Mouse (Mus musculus) CH12.LX (cell line): Measurements from ENCODE around the gene Usp25. TPM values are rescaled to one million over a fixed set of nuclear protein-coding genes. Genes with fewer than 3 reads are reported as not detected.

ENCODE experiments used
- DNase-seq: peaks from one replicate; pipeline ENCODE4 v3.0.0-alpha.2; 2013; ENCODE audit errors: extremely low read depth
- H3K27ac ChIP-seq: 2 replicates; pipeline ENCODE4 v1.5.1; 2012; ENCODE audit warnings: low read depth, mild to moderate bottlenecking, control low read depth, moderate library complexity; ENCODE audit not compliant: insufficient read depth
- H3K27me3 ChIP-seq: replicated peaks from 2 replicates; pipeline ENCODE3; 2012; ENCODE audit warnings: inconsistent platforms
- H3K36me3 ChIP-seq, 2 experiments: replicated peaks in 1 of 2; 2 replicates each; pipeline versions ENCODE3 to v1.6.1; 2012; ENCODE audit warnings: inconsistent platforms in 1 of 2, low read length in 1 of 2, mild to moderate bottlenecking in 1 of 2, mixed read lengths in 1 of 2, moderate library complexity in 1 of 2; ENCODE audit not compliant: control insufficient read depth in 1 of 2, insufficient read depth in 1 of 2
- H3K4me1 ChIP-seq, 2 experiments: 2 replicates each; pipeline ENCODE4 v1.6.1; 2012; ENCODE audit warnings: inconsistent platforms in 1 of 2, moderate library complexity in 1 of 2; ENCODE audit not compliant: insufficient read depth in 2 of 2, control insufficient read depth in 1 of 2
- H3K4me2 ChIP-seq: 2 replicates; pipeline ENCODE4 v1.6.1; 2012; ENCODE audit warnings: low read depth, mild to moderate bottlenecking, control low read depth; ENCODE audit not compliant: poor library complexity, insufficient read depth, severe bottlenecking
- H3K4me3 ChIP-seq, 3 experiments: fragments of 150-350 bp in 1 of 3; sonication (generic) in 1 of 3; replicated peaks in 1 of 3; 2 replicates each; pipeline versions ENCODE3 to v1.5.1; 2011 to 2012; ENCODE audit warnings: low read depth in 2 of 3, low read length in 2 of 3, mild to moderate bottlenecking in 2 of 3, moderate library complexity in 2 of 3, control low read depth in 1 of 3, improper control_type of control experiment in 1 of 3, inconsistent platforms in 1 of 3, mixed read lengths in 1 of 3; ENCODE audit not compliant: poor library complexity in 1 of 3
- H3K79me2 ChIP-seq: replicated peaks from 2 replicates; pipeline ENCODE4 v1.6.1; 2012; ENCODE audit warnings: mild to moderate bottlenecking, moderate library complexity; ENCODE audit not compliant: control insufficient read depth, poor library complexity, insufficient read depth, severe bottlenecking; ENCODE audit errors: extremely low read depth
- H3K9ac ChIP-seq: 2 replicates; pipeline ENCODE4 v1.6.1; 2012; ENCODE audit warnings: low read depth, mild to moderate bottlenecking, control low read depth, moderate library complexity; ENCODE audit not compliant: insufficient read depth
- H3K9me3 ChIP-seq: replicated peaks from 2 replicates; pipeline ENCODE3; 2012; ENCODE audit warnings: low read length, inconsistent platforms, mixed read lengths
- BHLHE40 ChIP-seq: IDR thresholded peaks from 2 replicates; pipeline ENCODE4 v1.6.1; 2011; ENCODE audit warnings: mild to moderate bottlenecking, low read depth, low read length, improper control_type of control experiment
- CHD1 ChIP-seq: IDR thresholded peaks from 2 replicates; pipeline ENCODE4 v1.6.1; 2012; ENCODE audit warnings: low read depth, low read length, improper control_type of control experiment, inconsistent platforms
- E2F4 ChIP-seq: IDR thresholded peaks from 2 replicates; pipeline ENCODE4 v1.6.1; 2011; ENCODE audit warnings: low read depth, low read length, improper control_type of control experiment; ENCODE audit not compliant: insufficient replicate concordance
- ELF1 ChIP-seq: IDR thresholded peaks from 2 replicates; pipeline ENCODE4 v1.6.1; 2014; ENCODE audit warnings: low read depth, mild to moderate bottlenecking, inconsistent platforms, low read length, improper control_type of control experiment
- EP300 ChIP-seq: IDR thresholded peaks from 2 replicates; pipeline ENCODE4 v1.6.1; 2011; ENCODE audit warnings: low read length, improper control_type of control experiment
- ETS1 ChIP-seq: conservative IDR thresholded peaks from 2 replicates; pipeline ENCODE4 v1.6.1; 2012; ENCODE audit warnings: low read depth, mild to moderate bottlenecking, inconsistent platforms, low read length, improper control_type of control experiment, moderate library complexity
- GABPA ChIP-seq: IDR thresholded peaks from 2 replicates; pipeline ENCODE4 v1.6.1; 2012; ENCODE audit warnings: low read depth, low read length, improper control_type of control experiment, inconsistent platforms; ENCODE audit not compliant: insufficient replicate concordance
- HCFC1 ChIP-seq: IDR thresholded peaks from 2 replicates; pipeline ENCODE4 v1.6.1; 2012; ENCODE audit warnings: low read depth, mild to moderate bottlenecking, inconsistent platforms, low read length, improper control_type of control experiment
- IRF4 ChIP-seq: IDR thresholded peaks from 2 replicates; pipeline ENCODE4 v1.6.1; 2014; ENCODE audit warnings: low read depth, mild to moderate bottlenecking, inconsistent platforms, low read length, improper control_type of control experiment
- JUN ChIP-seq: IDR thresholded peaks from 2 replicates; pipeline ENCODE4 v1.6.1; 2011; ENCODE audit warnings: low read depth, mild to moderate bottlenecking, low read length, improper control_type of control experiment, moderate library complexity; ENCODE audit not compliant: insufficient read depth
- JUND ChIP-seq: conservative IDR thresholded peaks from 2 replicates; pipeline ENCODE4 v1.6.1; 2011; ENCODE audit warnings: low read depth, low read length, improper control_type of control experiment
- MAFK ChIP-seq: IDR thresholded peaks from 2 replicates; pipeline ENCODE4 v1.6.1; 2011; ENCODE audit warnings: low read length, improper control_type of control experiment; ENCODE audit not compliant: insufficient replicate concordance
- MXI1 ChIP-seq: IDR thresholded peaks from 2 replicates; pipeline ENCODE4 v1.6.1; 2011; ENCODE audit warnings: mild to moderate bottlenecking, low read depth, low read length, improper control_type of control experiment
- MYC ChIP-seq: IDR thresholded peaks from 2 replicates; pipeline ENCODE4 v1.6.1; 2011; ENCODE audit warnings: low read depth, mild to moderate bottlenecking, improper control_type of control experiment, low read length
- NELFE ChIP-seq: IDR thresholded peaks from 2 replicates; pipeline ENCODE4 v1.6.1; 2011; ENCODE audit warnings: low read depth, low read length, improper control_type of control experiment
- RCOR1 ChIP-seq: conservative IDR thresholded peaks from 2 replicates; pipeline ENCODE4 v1.6.1; 2012; ENCODE audit warnings: low read depth, mild to moderate bottlenecking, inconsistent platforms, low read length, improper control_type of control experiment
- SIN3A ChIP-seq: IDR thresholded peaks from 2 replicates; pipeline ENCODE4 v1.6.1; 2012; ENCODE audit warnings: low read length, improper control_type of control experiment, inconsistent platforms
- TBP ChIP-seq: conservative IDR thresholded peaks from 2 replicates; pipeline ENCODE4 v1.6.1; 2011; ENCODE audit warnings: low read depth, low read length, improper control_type of control experiment
- TCF12 ChIP-seq: IDR thresholded peaks from 2 replicates; pipeline ENCODE4 v1.6.1; 2014; ENCODE audit warnings: low read depth, mild to moderate bottlenecking, inconsistent platforms, low read length, improper control_type of control experiment
- UBTF ChIP-seq: IDR thresholded peaks from 2 replicates; pipeline ENCODE4 v1.6.1; 2012; ENCODE audit warnings: low read depth, mild to moderate bottlenecking, inconsistent platforms, low read length, improper control_type of control experiment, moderate library complexity
- USF1 ChIP-seq: IDR thresholded peaks from 2 replicates; pipeline ENCODE4 v1.6.1; 2014; ENCODE audit warnings: low read depth, mild to moderate bottlenecking, inconsistent platforms, low read length, improper control_type of control experiment
- USF2 ChIP-seq: conservative IDR thresholded peaks from 2 replicates; pipeline ENCODE4 v1.6.1; 2011; ENCODE audit warnings: low read depth, low read length, improper control_type of control experiment
- ZMIZ1 ChIP-seq: IDR thresholded peaks from 2 replicates; pipeline ENCODE4 v1.6.1; 2012; ENCODE audit warnings: low read depth, mild to moderate bottlenecking, inconsistent platforms, low read length, improper control_type of control experiment
- ZNF384 ChIP-seq: IDR thresholded peaks from 2 replicates; pipeline ENCODE4 v1.6.1; 2012; ENCODE audit warnings: low read depth, low read length, improper control_type of control experiment, inconsistent platforms
- dilution Hi-C: fragments of 300-500 bp; cut with MboI; formaldehyde crosslinking; loops from 2 replicates; pipeline ENCODE4 v1.14.3; 2020; ENCODE audit warnings: low sequenced_read_pairs; ENCODE audit not compliant: extremely low pct_unique_long_range_greater_than_20kb, extremely low pct_ligation_motif_present
- in situ Hi-C: fragments of 300-500 bp; cut with MboI; formaldehyde crosslinking; loops from 3 replicates; pipeline ENCODE4 v1.14.3; 2019; ENCODE audit warnings: low sequenced_read_pairs, low pct_ligation_motif_present, low pct_unique_long_range_greater_than_20kb, mixed read lengths
- polyA plus RNA-seq: library from polyadenylated mRNA; unstranded; fragments of >175 nt; gene quantifications from 2 replicates; pipeline ENCODE4 v1.2.1, GENCODE M21; 2012; ENCODE audit warnings: low read depth; ENCODE audit not compliant: insufficient read length
- total RNA-seq, 2 experiments: library from RNA; depleted of rRNA; stranded (reverse); fragments of 300-350 nt in 1 of 2; fragments of >200 nt in 1 of 2; gene quantifications; 2 replicates each; pipeline ENCODE4 v1.2.3; 2012 to 2014

Usp25 gene
- total and polyA plus RNA-seq, 3 experiments = 30.5 to 42.1 (median 32.5) TPM

DNA sequence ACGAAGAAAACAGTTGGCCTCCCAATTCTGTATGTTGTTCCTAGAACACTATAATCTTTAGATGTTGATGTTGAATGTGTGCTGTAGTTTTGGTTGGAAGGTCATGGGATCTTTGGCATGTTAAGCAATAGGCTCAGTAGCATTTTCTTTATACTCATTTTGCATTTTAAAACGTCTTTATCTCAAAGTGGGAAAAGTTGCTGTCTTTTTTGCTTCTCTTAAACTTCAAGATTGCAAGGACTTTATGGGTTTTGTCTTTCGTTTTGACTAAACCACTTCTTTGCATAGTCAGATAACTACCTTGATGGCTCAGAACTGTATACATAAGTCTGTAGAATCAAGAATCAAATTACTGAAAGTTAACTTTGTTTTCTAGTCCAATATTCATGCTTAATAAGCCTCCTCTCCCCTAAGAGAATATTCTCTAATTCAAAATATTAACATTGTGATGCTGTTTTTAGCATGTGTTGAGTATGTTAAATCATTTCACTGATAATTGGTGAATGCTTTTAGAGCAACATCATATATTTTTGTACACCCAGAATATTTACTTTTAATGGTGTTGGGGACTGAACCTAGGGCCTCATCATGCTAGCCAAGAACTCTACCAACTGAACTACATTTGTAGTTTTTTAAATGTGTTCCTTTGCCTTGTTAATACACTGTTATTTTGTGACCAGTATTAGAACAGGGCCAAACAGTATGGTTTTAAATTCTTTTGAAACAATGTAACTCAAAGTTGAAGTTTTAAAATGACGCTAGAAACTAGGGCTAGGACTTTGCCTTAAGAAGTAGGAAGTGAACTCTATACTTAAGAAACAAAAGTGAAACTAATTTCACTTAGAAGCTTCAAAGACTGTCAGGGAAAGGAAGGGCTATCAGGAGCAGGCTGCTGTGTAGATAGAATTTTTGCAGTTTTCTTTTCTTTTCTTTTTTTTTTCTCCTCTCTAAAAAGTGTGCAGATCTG lies 2.2 kb downstream of the Usp25 start:
- Histone ChIP-seq H3K79me2 (peaks cover 34% of the 10 kb centered on the region), H3K9me3 (no peaks in the 10 kb centered on the region), H3K27ac (peak overlapping the region; percentile 54; the same call in 1 of the 2 replicates), H3K36me3 (peaks cover 0 to 7% of the 10 kb centered on the region in 2 experiments), H3K4me3 (peak overlapping the region; percentile 79 to 90 (median 81)), H3K4me2 (peak overlapping the region; percentile 94), H3K4me1 (peaks cover 7 to 34% of the 10 kb centered on the region in 2 experiments), H3K27me3 (no peaks in the 10 kb centered on the region), H3K9ac (peak overlapping the region; percentile 85)
- dilution Hi-C loops (no loop called here), in situ Hi-C loops (loop anchor here (25.0 kb wide), 1 partner anchor 1253 kb away; the partner anchor contains the start of gene Hspa13)
- DNase-seq = peak; percentile 51
- TF ChIP-seq JUN (peak; percentile 87), MXI1 (peak; percentile 56; the same call in 1 of the 2 replicates), ZNF384 (peak; percentile 12; the same call in 1 of the 2 replicates), HCFC1 (no peak), SIN3A (peak; percentile 54), CHD1 (peak; percentile 85), ELF1 (peak; percentile 64; the same call in 1 of the 2 replicates), ETS1 (peak; percentile 49), EP300 (peak; percentile 96), TBP (peak; percentile 90), GABPA (no peak), JUND (peak; percentile 98), E2F4 (0 out of 2 replicates have a peak, but pooled peaks have one; percentile 38), BHLHE40 (peak; percentile 39), USF1 (no peak), ZMIZ1 (no peak), RCOR1 (peak; percentile 93), NELFE (no peak; the same call in 1 of the 2 replicates), IRF4 (peak; percentile 98), UBTF (0 out of 2 replicates have a peak, but pooled peaks have one; percentile 18), MAFK (peak; percentile 58; the same call in 1 of the 2 replicates), USF2 (no peak), TCF12 (peak; percentile 37; the same call in 1 of the 2 replicates), MYC (0 out of 2 replicates have a peak, but pooled peaks have one; percentile 38)
